Mouse (Mus musculus) lung, adult 2 months (tissue): ENCODE data around the gene Crim1.

Experiments used
- CTCF ChIP-seq: fragments of 200-500 bp; IDR thresholded peaks from 2 replicates; pipeline ENCODE4 v1.5.1; 2011; ENCODE audit warnings: mild to moderate bottlenecking, low read length, control low read depth; ENCODE audit not compliant: insufficient read depth
- POLR2A ChIP-seq: fragments of 200-500 bp; IDR thresholded peaks from 2 replicates; pipeline ENCODE4 v1.6.1; 2011; ENCODE audit warnings: low read depth, mild to moderate bottlenecking, control low read depth, low read length, borderline replicate concordance; ENCODE audit errors: extremely low read depth

- TF ChIP-seq CTCF (no peak), POLR2A (no peak)
These were observed 72.8 kb downstream of the Crim1 start for GRCm38 (mm10) chr17:78272713-78273483.
